ENCODE assay signal across 8 mouse cellular contexts in the genomic region with DNA sequence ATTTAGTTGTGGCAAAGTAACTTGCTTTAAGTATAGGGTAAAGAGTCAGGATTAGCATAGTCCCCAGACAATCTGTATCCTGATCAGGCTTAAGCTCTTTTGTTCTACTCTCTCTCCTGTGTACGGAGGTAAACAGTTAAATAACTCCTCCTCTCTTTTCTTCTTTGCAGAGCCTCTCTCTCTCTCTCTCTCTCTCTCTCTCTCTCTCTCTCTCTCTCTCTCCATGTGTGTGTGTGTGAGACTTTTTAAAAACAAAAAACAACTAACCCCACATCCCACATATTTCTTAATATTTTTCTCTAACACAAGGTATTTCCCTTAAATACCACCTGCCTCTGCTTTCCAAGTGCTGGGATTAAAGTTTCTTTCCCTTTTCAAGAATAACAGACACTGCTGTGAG. TPM values are rescaled to one million over a fixed set of nuclear protein-coding genes. Genes with fewer than 3 reads are reported as not detected.
DNase-seq lines count a peak whose midpoint lies in the region; ATAC-seq and TF ChIP-seq lines count a peak whose summit lies in the region.

No protein-coding gene starts in this region.

- DNase-seq in heart, postnatal 0 days (ENCODE audit: low spot score) = no peak
- DNase-seq in heart, adult 8-10 months (ENCODE audit: low spot score) = no peak
- DNase-seq in MEL (ENCODE audit: low read depth, low spot score) = peak; percentile 38
- DNase-seq in ovary, postnatal 36 days (ENCODE audit: low spot score) = no peak
- no peak for DNase-seq in gastrocnemius, postnatal 36 days
- no peak for DNase-seq in right cerebral cortex, postnatal 25 days

- H3K9ac ChIP-seq in heart, postnatal 0 days (replicated peaks; ENCODE audit: low read depth, low read length) = peak overlapping the region; percentile 92; the same call in 1 of the 2 replicates
- H3K9ac ChIP-seq in MEL (ENCODE audit: control insufficient read depth, low read depth, low read length, poor library complexity, severe bottlenecking) = peak overlapping the region; percentile 96
- H3K9ac ChIP-seq in hindbrain, embryonic 15.5 days = peak overlapping the region; percentile 81
- H3K9ac ChIP-seq in midbrain, embryonic 15.5 days = peak overlapping the region; percentile 84

- TF ChIP-seq EP300 in heart, postnatal 0 days (IDR thresholded peaks at IDR 0.05; ENCODE audit: low read depth) = no peak
- no peak for TF ChIP-seq EP300 in MEL (IDR thresholded peaks at IDR 0.05; ENCODE audit: low read depth in 1 of 2, low read length in 2 of 2)

- 0 out of 2 replicates have a peak, but pooled peaks cover under 1% of the 10 kb centered on the region for H3K36me3 ChIP-seq in heart, postnatal 0 days (replicated peaks; ENCODE audit: control insufficient read depth, insufficient read depth, low read length)
- H3K36me3 ChIP-seq in MEL (ENCODE audit: control insufficient read depth in 1 of 2, insufficient read depth in 2 of 2, low read length in 2 of 2) = peaks cover 0 to 46% of the 10 kb centered on the region in 2 experiments; a peak in 2 of 4 replicates
- no peaks in the 10 kb centered on the region for H3K36me3 ChIP-seq in hindbrain, embryonic 15.5 days
- no peaks in the 10 kb centered on the region for H3K36me3 ChIP-seq in midbrain, embryonic 15.5 days (replicated peaks)

- H3K4me1 ChIP-seq in heart, postnatal 0 days (ENCODE audit: control insufficient read depth, insufficient read depth) = peaks cover 21% of the 10 kb centered on the region
- H3K4me1 ChIP-seq in MEL (ENCODE audit: control insufficient read depth in 1 of 2, insufficient read depth in 2 of 2, low read length in 2 of 2) = peaks cover 4 to 32% of the 10 kb centered on the region in 2 experiments; a peak in 3 of 4 replicates
- H3K4me1 ChIP-seq in hindbrain, embryonic 15.5 days (replicated peaks) = peaks cover 25% of the 10 kb centered on the region
- peaks cover 28% of the 10 kb centered on the region for H3K4me1 ChIP-seq in midbrain, embryonic 15.5 days

- WGBS in heart, postnatal 0 days = 4% methylated on average over 1 of the region's 1 CpGs
- WGBS in hindbrain, embryonic 15.5 days = 6% methylated on average over 1 of the region's 1 CpGs
- WGBS in midbrain, embryonic 15.5 days = 0% methylated on average over 1 of the region's 1 CpGs

- no peaks in the 10 kb centered on the region for H3K27me3 ChIP-seq in heart, postnatal 0 days (ENCODE audit: control insufficient read depth, insufficient read depth, low read length)
- no peaks in the 10 kb centered on the region for H3K27me3 ChIP-seq in MEL (ENCODE audit: control insufficient read depth in 1 of 2, insufficient read depth in 2 of 2, low read length in 2 of 2)
- no peaks in the 10 kb centered on the region for H3K27me3 ChIP-seq in hindbrain, embryonic 15.5 days
- no peaks in the 10 kb centered on the region for H3K27me3 ChIP-seq in midbrain, embryonic 15.5 days (replicated peaks)

- H3K79me2 ChIP-seq in MEL (ENCODE audit: control insufficient read depth, insufficient read depth, low read length, poor library complexity) = peaks cover 64% of the 10 kb centered on the region

- H3K9me3 ChIP-seq in heart, postnatal 0 days (replicated peaks; ENCODE audit: control insufficient read depth, low read length) = no peaks in the 10 kb centered on the region
- H3K9me3 ChIP-seq in MEL (replicated peaks; ENCODE audit: insufficient read depth, low read length) = no peaks in the 10 kb centered on the region
- H3K9me3 ChIP-seq in hindbrain, embryonic 15.5 days = no peaks in the 10 kb centered on the region
- no peaks in the 10 kb centered on the region for H3K9me3 ChIP-seq in midbrain, embryonic 15.5 days

- ATAC-seq in heart, postnatal 0 days (ENCODE audit: insufficient read depth, low read depth) = no peak
- no peak for ATAC-seq in hindbrain, embryonic 15.5 days (ENCODE audit: low FRiP score, low read depth)
- ATAC-seq in midbrain, embryonic 15.5 days (replicated peaks) = no peak

- no peak for TF ChIP-seq RAD21 in MEL (IDR thresholded peaks at IDR 0.05; ENCODE audit: low read depth, low read length)

- intact Hi-C loops in gastrocnemius, postnatal 36 days (cut with DNase I) = no loop called here

- peak overlapping the region; percentile 63 for H3K4me2 ChIP-seq in heart, postnatal 0 days (ENCODE audit: low read depth, low read length)
- H3K4me2 ChIP-seq in hindbrain, embryonic 15.5 days = peak overlapping the region; percentile 72
- H3K4me2 ChIP-seq in midbrain, embryonic 15.5 days = peak overlapping the region; percentile 85

- TF ChIP-seq POLR2A in MEL (IDR thresholded peaks at IDR 0.05; ENCODE audit: control insufficient read depth in 1 of 2, insufficient read depth in 1 of 2, low read depth in 1 of 2, low read length in 2 of 2, poor library complexity in 1 of 2) = no peak

- peak overlapping the region; percentile 93 for H3K4me3 ChIP-seq in heart, postnatal 0 days (ENCODE audit: low read depth, low read length)
- H3K4me3 ChIP-seq in MEL (ENCODE audit: control insufficient read depth in 1 of 2, insufficient read depth in 1 of 2, low read depth in 2 of 2, low read length in 2 of 2) = peak overlapping the region; percentile 79 to 92
- peak overlapping the region; percentile 71 for H3K4me3 ChIP-seq in hindbrain, embryonic 15.5 days
- peak overlapping the region; percentile 92 for H3K4me3 ChIP-seq in midbrain, embryonic 15.5 days

- TF ChIP-seq CTCF in heart, postnatal 0 days (IDR thresholded peaks at IDR 0.05; ENCODE audit: low read depth) = no peak
- TF ChIP-seq CTCF in MEL (IDR thresholded peaks at IDR 0.05 in 2 of 3, conservative IDR thresholded peaks at IDR 0.05 in 1 of 3; ENCODE audit: control insufficient read depth in 1 of 3, insufficient read depth in 1 of 3, low read depth in 2 of 3, low read length in 3 of 3, poor library complexity in 1 of 3, severe bottlenecking in 1 of 3) = no peak

- peak overlapping the region; percentile 95; the same call in 1 of the 2 replicates for H3K27ac ChIP-seq in heart, postnatal 0 days (ENCODE audit: low read depth)
- H3K27ac ChIP-seq in MEL (ENCODE audit: control insufficient read depth, low read depth, low read length) = peak overlapping the region; percentile 100
- peak overlapping the region; percentile 94; the same call in 1 of the 2 replicates for H3K27ac ChIP-seq in hindbrain, embryonic 15.5 days (replicated peaks)
- peak overlapping the region; percentile 94 for H3K27ac ChIP-seq in midbrain, embryonic 15.5 days

TF ChIP-seq in MEL, 35 proteins besides CTCF, POLR2A, EP300 and RAD21:
- TF ChIP-seq MXI1 (IDR thresholded peaks at IDR 0.05; ENCODE audit: low read depth, low read length) (no peak), MYC (IDR thresholded peaks at IDR 0.05; ENCODE audit: low read depth, low read length) (no peak), ZKSCAN1 (IDR thresholded peaks at IDR 0.05; ENCODE audit: low read depth, low read length) (no peak), JUND (IDR thresholded peaks at IDR 0.05; ENCODE audit: low read depth, low read length) (peak; percentile 91), MAX (IDR thresholded peaks at IDR 0.05; ENCODE audit: low read length) (no peak), E2F4 (IDR thresholded peaks at IDR 0.05; ENCODE audit: borderline replicate concordance, low read depth, low read length) (no peak), SIN3A (IDR thresholded peaks at IDR 0.05; ENCODE audit: low read length) (peak; percentile 58; the same call in 1 of the 2 replicates), POLR2AphosphoS5 (IDR thresholded peaks at IDR 0.05; ENCODE audit: borderline replicate concordance, low read depth, low read length) (no peak), TBP (IDR thresholded peaks at IDR 0.05; ENCODE audit: low read depth, low read length) (no peak), ZMIZ1 (IDR thresholded peaks at IDR 0.05; ENCODE audit: low read depth, low read length) (no peak), CHD1 (IDR thresholded peaks at IDR 0.05; ENCODE audit: low read depth, low read length) (no peak)

RNA-seq across cellular contexts. Expression of a gene that starts 1.2 kb away (rescaled TPM):
- 12.2 and 12.4 TPM in 2 replicates for total RNA-seq in heart, postnatal 0 days (2014; rRNA removed; ENCODE audit: low replicate concordance)
- polyA plus RNA-seq in heart, postnatal 0 days (2015; fragmentation: Nextera tagmentation; extraction: Ambion mirVana) = 13.6 and 15.3 TPM in 2 replicates
- 10 to 100 TPM; 10.9 to 13.2 (median 12.1) TPM for total RNA-seq in heart, adult 8-10 months (2022)
- total RNA-seq in MEL (2012; rRNA removed) = 56.9 and 62.9 TPM in 2 replicates
- 100 to 1,000 TPM in 1 of 2 experiments, 10 to 100 TPM in 1; 52.1 to 109 TPM for polyA plus RNA-seq in MEL (2012; ENCODE audit: insufficient read depth in 1 of 2, insufficient read length in 2 of 2, low read depth in 1 of 2, low replicate concordance in 2 of 2, missing spikeins in 1 of 2)
- polyA plus RNA-seq in hindbrain, embryonic 15.5 days (2015; fragmentation: Nextera tagmentation; extraction: Ambion mirVana) = 29.6 and 30.6 TPM in 2 replicates
- 28.5 and 28.8 TPM in 2 replicates for polyA plus RNA-seq in midbrain, embryonic 15.5 days (2015; fragmentation: Nextera tagmentation; extraction: Ambion mirVana)
- total RNA-seq in gastrocnemius, postnatal 36 days (2021) = 1 to 10 TPM; 9.1 TPM

RNA-seq across cellular contexts. Expression of a gene that starts 16.5 kb away (rescaled TPM):
- total RNA-seq in heart, postnatal 0 days (2014; rRNA removed; ENCODE audit: low replicate concordance) = 8.4 and 15.8 TPM in 2 replicates
- polyA plus RNA-seq in heart, postnatal 0 days (2015; fragmentation: Nextera tagmentation; extraction: Ambion mirVana) = 6.8 and 7.2 TPM in 2 replicates
- total RNA-seq in heart, adult 8-10 months (2022) = 1 to 10 TPM; 6.8 to 9.8 (median 9.2) TPM
- total RNA-seq in MEL (2012; rRNA removed) = 21.8 and 22.1 TPM in 2 replicates
- 100 to 1,000 TPM in 1 of 2 experiments, 10 to 100 TPM in 1; 27.8 to 400 TPM for polyA plus RNA-seq in MEL (2012; ENCODE audit: insufficient read depth in 1 of 2, insufficient read length in 2 of 2, low read depth in 1 of 2, low replicate concordance in 2 of 2, missing spikeins in 1 of 2)
- 8.2 and 11.2 TPM in 2 replicates for polyA plus RNA-seq in hindbrain, embryonic 15.5 days (2015; fragmentation: Nextera tagmentation; extraction: Ambion mirVana)
- polyA plus RNA-seq in midbrain, embryonic 15.5 days (2015; fragmentation: Nextera tagmentation; extraction: Ambion mirVana) = 12.0 and 13.9 TPM in 2 replicates
- 1 to 10 TPM; 3.8 to 5.9 TPM for total RNA-seq in gastrocnemius, postnatal 36 days (2021)
